Mouse (Mus musculus) spleen, embryonic (tissue): ENCODE results near the gene March8.
"Not testable (repeated sequence)": the region's sequence is repeated elsewhere in the genome, so short reads cannot be mapped to it uniquely, and the experiment has no call there.

Source experiments
- CTCF ChIA-PET: fragments of 350-600 bp; sonication (Branson Sonifier 250); formaldehyde crosslinking; loops from one replicate; lab custom pipeline; 2022; lab: Charles Lee

March8 gene

GRCm38 (mm10) chr6:116337835-116338501 lies at the start of gene March8:
Gene March8, plus strand, starts transcription at chr6:116338024.
- CTCF ChIA-PET, result interaction anchor here (0.7 kb wide), 2 partner anchors 10 to 346 kb away, joined by 5 to 7 read pairs; no protein-coding TSS in a partner anchor

- CTCF ChIA-PET, result no interaction called here
Observed at GRCm38 (mm10) chr6:116311411-116311810, 26.4 kb upstream of the March8 start.

DNA sequence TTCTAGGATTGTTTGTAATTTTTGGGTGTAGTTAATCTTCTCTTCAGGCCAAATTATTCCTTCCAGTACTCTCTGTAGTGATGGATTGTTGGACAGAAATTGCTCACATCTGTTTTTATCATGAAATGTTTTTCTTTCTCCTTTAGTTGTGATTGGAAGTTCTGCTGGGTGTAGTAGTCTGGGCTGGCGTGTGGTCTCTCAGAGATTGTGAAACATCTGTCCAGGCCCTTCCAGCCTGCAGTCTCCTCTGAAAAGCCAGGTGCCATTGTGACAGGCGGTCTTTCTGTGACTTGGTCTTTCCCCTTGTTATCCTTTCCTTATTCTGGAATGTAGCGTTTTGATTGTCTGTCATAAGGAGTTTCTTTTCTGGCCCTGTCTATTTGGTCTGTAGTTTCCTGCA lies 18.6 kb upstream of the March8 start:
- CTCF ChIA-PET, result no interaction called here

DNA sequence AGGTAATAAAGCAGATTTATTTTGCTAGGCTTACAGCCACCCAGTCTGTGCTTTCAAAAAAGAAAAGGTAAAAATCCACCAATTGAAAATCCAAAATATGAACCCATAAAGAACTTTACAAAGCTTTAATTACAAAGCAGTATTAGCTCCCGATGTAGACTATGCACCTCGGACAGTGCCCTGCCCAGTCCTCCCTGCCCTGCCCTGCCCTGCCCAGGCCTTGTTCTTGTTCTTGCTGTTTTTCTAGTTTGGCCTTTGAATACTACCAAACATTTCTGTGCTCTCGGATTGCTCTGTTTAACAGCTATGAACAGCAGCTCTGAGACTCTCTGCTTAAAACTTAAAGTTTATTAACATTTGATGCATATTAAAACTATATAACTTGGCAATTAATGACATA lies 11.2 kb upstream of the March8 start:
- CTCF ChIA-PET, result no interaction called here

DNA sequence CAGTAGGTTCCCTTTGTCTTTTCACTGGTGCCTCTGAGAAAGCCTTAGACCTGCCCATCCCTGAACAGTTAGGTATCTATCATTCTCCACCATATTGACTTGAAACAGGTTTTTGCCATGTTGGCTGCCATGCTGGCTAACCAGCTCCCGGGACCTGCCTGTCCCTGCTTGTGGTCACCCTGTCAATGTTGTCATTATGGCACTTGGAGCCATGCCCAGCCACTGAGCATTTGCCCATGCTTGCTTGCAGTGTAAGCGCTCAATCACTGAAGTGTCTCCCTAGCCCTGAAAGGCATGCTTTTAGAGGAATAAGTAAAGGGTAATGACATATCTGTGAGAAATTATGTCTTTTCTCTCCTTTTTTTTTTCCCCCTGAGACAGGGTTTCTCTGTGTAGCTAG lies 6.4 kb upstream of the March8 start:
- CTCF ChIA-PET, result no interaction called here

DNA sequence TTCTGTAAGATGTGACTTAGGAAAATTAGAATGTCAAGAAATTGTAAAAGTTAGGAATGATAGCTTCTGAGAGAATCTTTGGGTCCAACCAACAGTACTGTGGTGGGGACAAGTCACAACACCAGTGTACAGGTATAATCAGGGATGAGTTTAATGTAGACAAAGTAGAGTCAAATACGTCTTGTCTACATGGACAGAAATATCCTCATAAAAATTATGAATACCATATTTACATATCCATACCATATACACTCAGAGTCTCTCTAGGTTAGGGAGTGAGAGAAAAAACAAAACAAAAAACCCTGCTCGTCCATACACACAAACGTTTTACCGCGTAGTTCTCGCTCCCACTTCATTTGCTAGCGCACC lies 374 bp upstream of the March8 start:
- CTCF ChIA-PET, result no interaction called here

- CTCF ChIA-PET, result interaction anchor here (0.7 kb wide), 2 partner anchors 10 to 346 kb away, joined by 5 to 7 read pairs; no protein-coding TSS in a partner anchor
Observed at GRCm38 (mm10) chr6:116338520-116338919, 696 bp downstream of the March8 start.

DNA sequence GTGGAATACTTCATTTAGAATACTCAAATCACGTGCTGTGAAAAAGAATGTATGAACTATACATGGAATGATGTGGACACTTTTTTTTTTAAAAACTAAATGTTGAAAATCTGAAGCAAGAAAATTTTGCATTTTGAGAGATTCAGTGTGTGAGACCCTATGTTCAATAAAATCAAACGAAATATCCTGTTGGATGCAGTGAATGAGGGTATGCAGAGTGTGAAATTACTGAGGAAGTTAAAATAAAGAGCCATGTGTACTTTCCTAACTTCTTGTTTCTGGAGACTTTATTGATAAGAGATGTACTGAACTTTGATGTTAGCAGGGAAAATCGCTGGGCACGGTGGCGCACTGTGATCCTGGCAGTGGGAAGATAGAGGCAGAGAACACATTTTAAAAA lies 1.3 kb downstream of the March8 start:
- CTCF ChIA-PET, result interaction anchor here (0.7 kb wide), 2 partner anchors 11 to 347 kb away, joined by 5 to 7 read pairs; no protein-coding TSS in a partner anchor

GRCm38 (mm10) chr6:116340521-116340920 lies 2.7 kb downstream of the March8 start:
- CTCF ChIA-PET, result no interaction called here

GRCm38 (mm10) chr6:116347953-116348352 lies 10.1 kb downstream of the March8 start:
- CTCF ChIA-PET, result no interaction called here

DNA sequence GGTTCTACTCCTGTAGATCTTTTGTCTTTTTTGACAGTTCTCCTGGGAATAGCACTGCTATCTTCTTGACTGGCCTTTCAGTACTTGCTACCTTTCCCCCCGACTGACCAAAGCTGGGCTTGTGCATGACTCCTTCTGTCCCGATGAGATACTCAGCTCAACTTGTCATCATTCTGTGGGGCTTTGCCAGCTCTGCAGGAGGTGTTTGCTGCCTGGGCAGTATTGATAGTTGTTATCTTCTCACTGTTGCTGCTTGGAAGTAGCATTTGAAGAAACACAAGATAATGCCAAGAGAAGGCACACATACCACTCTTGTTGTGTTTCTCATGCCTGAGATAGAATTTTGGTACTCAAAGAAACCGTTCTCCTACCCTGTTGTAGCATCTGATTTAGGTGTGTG lies 12.2 kb downstream of the March8 start:
- CTCF ChIA-PET, result no interaction called here

DNA sequence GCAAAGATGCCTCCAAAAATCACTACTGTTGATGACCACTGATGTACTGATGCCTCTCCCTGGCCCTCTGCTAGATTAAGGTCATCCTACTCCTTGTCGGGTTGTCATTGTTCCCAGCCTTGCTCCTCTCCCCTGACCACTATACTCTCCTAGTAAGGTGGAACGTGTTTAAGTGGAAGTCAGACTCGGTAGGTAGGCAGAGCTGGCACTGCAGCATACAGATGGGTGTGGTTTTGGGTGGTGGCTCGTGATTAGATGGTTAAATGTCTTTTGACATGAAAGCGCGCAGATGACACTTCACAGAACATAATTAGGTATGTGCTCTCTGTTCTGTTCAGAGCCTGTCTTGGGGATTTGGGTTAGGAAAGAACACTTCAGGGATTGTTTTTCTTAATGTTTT lies 12.8 kb downstream of the March8 start:
- CTCF ChIA-PET, result no interaction called here

- CTCF ChIA-PET, result no interaction called here
Observed at GRCm38 (mm10) chr6:116351534-116351933, 13.7 kb downstream of the March8 start.

- CTCF ChIA-PET, result no interaction called here
Observed at GRCm38 (mm10) chr6:116353428-116353827, 15.6 kb downstream of the March8 start.

DNA sequence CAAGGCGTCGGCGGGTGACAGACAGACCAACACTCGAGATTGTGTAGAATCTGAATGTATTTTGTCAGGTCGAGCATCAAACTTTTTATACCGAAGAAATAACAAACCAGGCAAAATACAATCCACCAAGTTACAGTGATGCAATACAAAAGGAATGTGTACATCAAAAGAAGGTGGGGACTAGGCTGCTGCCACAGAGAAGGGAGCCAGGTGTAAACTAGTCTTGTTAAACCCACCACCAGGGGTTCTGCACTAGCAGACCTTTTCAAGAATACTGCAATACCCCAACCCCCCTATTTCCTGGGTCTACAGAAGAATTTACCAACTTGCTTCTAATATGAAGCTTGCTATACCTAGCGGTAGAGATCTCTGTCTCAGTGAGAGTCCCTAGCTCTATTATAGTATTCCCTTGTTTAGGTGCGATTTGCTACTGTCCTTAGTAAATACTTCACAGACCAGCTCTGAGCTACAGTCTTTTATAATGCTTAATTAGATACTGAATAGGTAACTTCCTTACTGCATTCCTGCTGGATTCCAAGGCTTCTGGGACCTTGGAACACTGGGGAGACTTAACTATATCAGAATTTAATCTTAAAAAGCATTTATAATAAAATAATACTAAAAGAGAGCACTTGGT lies 18.6 kb downstream of the March8 start:
- CTCF ChIA-PET, result not testable (repeated sequence)

DNA sequence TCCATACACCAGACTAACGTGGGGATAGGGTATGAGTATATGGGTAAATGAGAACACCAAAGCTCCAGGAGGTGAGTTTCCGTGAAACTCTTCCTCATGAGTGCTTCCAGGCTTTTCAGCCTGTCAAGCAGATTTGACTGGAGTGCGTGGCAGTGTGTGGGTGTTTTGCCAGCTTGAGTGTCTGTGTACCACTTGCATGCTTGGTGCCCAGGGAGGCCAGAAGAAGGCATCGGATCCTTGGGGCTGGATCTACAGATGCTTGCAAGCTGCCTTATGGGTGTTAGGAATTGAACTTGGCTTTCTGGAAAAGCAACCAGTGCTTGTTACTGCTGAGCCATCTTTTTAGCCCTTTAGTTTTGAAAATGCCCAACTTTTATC lies 19.1 kb downstream of the March8 start:
- CTCF ChIA-PET, result no interaction called here

- CTCF ChIA-PET, result no interaction called here
Observed at GRCm38 (mm10) chr6:116358056-116358455, 20.2 kb downstream of the March8 start.

- CTCF ChIA-PET, result no interaction called here
Observed at GRCm38 (mm10) chr6:116359256-116359655, 21.4 kb downstream of the March8 start.

- CTCF ChIA-PET, result no interaction called here
Observed at GRCm38 (mm10) chr6:116361463-116361862, 23.6 kb downstream of the March8 start.

DNA sequence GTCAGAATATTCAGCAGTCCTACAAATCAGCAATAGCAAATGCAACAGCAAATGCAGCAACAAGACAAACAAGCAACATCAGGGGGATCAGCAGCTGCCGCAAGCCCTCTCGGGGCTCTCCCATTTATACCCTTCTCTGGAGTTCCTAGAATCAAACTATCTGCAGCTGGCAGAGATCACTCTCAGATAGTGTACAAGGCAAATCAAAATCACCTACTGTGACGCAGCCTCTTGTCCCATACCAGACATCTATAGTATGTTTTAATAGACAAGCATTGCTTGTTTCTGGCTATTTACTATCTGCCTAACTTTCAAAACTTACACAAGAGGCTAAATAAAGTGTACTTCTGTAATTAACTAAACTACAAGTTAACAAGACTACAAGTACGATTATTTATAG lies 24.2 kb downstream of the March8 start:
- CTCF ChIA-PET, result no interaction called here

DNA sequence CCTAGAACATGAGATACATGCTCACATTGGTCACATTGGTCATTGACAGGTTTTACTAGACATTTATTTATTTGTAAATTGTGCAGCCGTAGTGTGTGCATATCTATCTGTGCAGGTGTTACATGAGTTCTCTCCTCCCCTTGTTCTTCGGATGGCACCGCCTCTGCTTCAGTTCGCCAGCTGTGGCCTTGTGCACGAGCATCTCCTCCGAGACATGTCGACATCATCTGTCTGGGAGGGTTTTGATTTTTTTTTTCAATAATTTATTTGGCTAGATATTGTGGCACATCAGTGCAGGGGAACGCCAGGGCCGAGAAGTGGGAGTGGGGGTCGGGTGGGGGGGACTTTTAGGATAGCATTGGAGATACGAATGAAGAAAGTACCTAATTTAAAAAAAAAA lies 30.1 kb downstream of the March8 start:
- CTCF ChIA-PET, result no interaction called here

DNA sequence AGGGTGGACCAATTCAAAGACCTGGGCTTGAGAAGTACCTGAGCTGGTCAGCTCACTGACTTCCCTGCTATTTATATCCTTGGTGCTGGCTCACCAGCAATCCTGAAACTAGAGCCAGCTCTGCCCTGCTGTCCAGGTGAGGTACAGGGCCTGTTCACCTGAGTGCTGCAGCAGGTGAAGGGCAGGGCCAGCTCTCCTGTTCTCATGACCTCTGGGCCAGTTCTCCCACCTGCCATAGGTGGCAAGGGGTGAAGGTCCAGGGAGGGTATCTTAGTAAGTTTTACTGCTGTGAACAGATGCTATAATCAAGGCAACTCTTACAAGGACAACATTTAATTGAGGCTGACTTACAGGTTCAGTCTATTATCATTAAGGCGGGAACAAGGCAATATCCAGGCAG lies 32.0 kb downstream of the March8 start:
- CTCF ChIA-PET, result no interaction called here

- CTCF ChIA-PET, result no interaction called here
Observed at GRCm38 (mm10) chr6:116370216-116370976, 32.6 kb downstream of the March8 start.
